Mouse (Mus musculus) ES-Bruce4 (cell line): Measurements from ENCODE around the gene Agpat4.

Experiments
- CTCF ChIP-seq: IDR thresholded peaks from one replicate; pipeline ENCODE4 v1.8.1; 2011; ENCODE audit warnings: low read depth, low read length
- EP300 ChIP-seq: IDR thresholded peaks from 2 replicates; pipeline ENCODE4 v1.6.1; 2011; ENCODE audit warnings: low read depth, low read length; ENCODE audit not compliant: insufficient read depth
- POLR2A ChIP-seq: IDR thresholded peaks from one replicate; pipeline ENCODE4 v1.8.1; 2011; ENCODE audit warnings: low read length; ENCODE audit not compliant: insufficient read depth

DNA sequence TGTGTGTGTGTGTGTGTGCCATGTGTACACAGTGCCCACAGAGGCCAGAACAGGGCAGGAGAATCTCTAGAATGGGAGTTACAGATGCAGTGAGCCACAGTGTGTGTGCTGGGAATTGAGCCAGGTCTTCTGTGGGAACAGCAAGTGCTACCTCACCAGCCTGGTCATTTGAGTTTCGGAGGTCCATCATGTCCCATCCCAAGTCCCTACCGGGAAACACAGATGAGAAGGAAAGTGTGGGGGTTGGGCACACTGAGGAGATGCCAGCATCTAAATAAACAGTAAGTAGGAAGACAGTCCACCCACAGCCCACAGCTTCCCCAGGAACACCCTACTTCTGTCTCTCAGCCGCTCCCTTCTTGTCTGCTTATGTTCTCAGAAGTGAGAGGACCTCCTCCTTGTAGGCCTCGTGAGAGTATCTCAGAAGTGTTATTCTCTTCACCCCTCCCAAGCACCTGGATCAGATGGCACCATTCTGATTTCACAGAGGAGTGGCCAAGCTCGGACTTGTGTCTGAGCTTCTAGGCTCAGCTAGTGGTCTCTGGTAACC is 27.7 kb downstream of the Agpat4 start:
- TF ChIP-seq EP300 (no peak), POLR2A (no peak), CTCF (no peak)
